Mouse (Mus musculus) stomach, embryonic 15.5 days (tissue): ENCODE results near the gene Gramd1c. TPM values are rescaled to one million over a fixed set of nuclear protein-coding genes. Genes with fewer than 3 reads are reported as not detected.

ENCODE experiments used
- ATAC-seq: fragments of 200-750 bp; cut with Nextera tagmentation; 2 replicates; pipeline ENCODE4 v1.8.0; 2017; ENCODE audit warnings: low read depth, moderate number of reproducible peaks, moderate TSS enrichment; ENCODE audit not compliant: insufficient read depth, low FRiP score
- H3K27ac ChIP-seq: fragments of 300-500 bp; sonication (generic); 2 replicates; pipeline ENCODE4 v1.5.1; 2015; ENCODE audit warnings: mild to moderate bottlenecking, inconsistent platforms
- H3K27me3 ChIP-seq: fragments of 300-500 bp; sonication (generic); replicated peaks from 2 replicates; pipeline ENCODE4 v1.6.1; 2015; ENCODE audit warnings: inconsistent platforms
- H3K36me3 ChIP-seq: fragments of 300-500 bp; sonication (generic); 2 replicates; pipeline ENCODE4 v1.6.1; 2015; ENCODE audit warnings: inconsistent platforms
- H3K4me1 ChIP-seq: fragments of 300-500 bp; sonication (generic); 2 replicates; pipeline ENCODE4 v1.6.1; 2015; ENCODE audit warnings: inconsistent platforms
- H3K4me2 ChIP-seq: fragments of 300-500 bp; sonication (generic); 2 replicates; pipeline ENCODE4 v1.6.1; 2015; ENCODE audit warnings: mild to moderate bottlenecking, inconsistent platforms
- H3K4me3 ChIP-seq: fragments of 300-500 bp; sonication (generic); replicated peaks from 2 replicates; pipeline ENCODE4 v1.5.1; 2015; ENCODE audit warnings: inconsistent platforms
- H3K9ac ChIP-seq: fragments of 300-500 bp; sonication (generic); 2 replicates; pipeline ENCODE4 v1.6.1; 2015; ENCODE audit warnings: inconsistent platforms
- H3K9me3 ChIP-seq: fragments of 300-500 bp; sonication (generic); 2 replicates; pipeline ENCODE4 v1.6.1; 2016; ENCODE audit warnings: inconsistent platforms
- WGBS: fragments of 180-500 bp; shearing (Covaris S2); methylation state at CpG from one replicate; pipeline ENCODE4 v1.1.7; 2015; 5-methylcytosine and 5-hydroxymethylcytosine counted together
- polyA plus RNA-seq: library from polyadenylated mRNA; unstranded; fragments of >200 nt; fragmentation: Nextera tagmentation; extraction: Ambion mirVana; gene quantifications from 2 replicates; pipeline ENCODE4 v1.2.1, GENCODE M21; 2015

The Gramd1c gene
- 6.6 and 7.1 TPM in 2 replicates for polyA plus RNA-seq

GRCm38 (mm10) chr16:44063025-44063894, at the start of gene Gramd1c:
TSS of gene Gramd1c (minus strand) at chr16:44063345.
- 7% methylated on average over 45 of the region's 45 CpGs for WGBS
- H3K9me3 ChIP-seq = no peaks in the 10 kb centered on the region
- no peaks in the 10 kb centered on the region for H3K36me3 ChIP-seq
- H3K4me1 ChIP-seq = 0 out of 2 replicates have a peak, but pooled peaks cover 3% of the 10 kb centered on the region
- peak; percentile 90 for ATAC-seq
- no peaks in the 10 kb centered on the region for H3K27me3 ChIP-seq
- H3K9ac ChIP-seq = peak within 1 kb of the TSS; percentile 43; the same call in 1 of the 2 replicates
- peak within 1 kb of the TSS; percentile 71 for H3K4me2 ChIP-seq
- peak within 1 kb of the TSS; percentile 64 for H3K4me3 ChIP-seq
- no peak within 1 kb of the TSS for H3K27ac ChIP-seq

DNA sequence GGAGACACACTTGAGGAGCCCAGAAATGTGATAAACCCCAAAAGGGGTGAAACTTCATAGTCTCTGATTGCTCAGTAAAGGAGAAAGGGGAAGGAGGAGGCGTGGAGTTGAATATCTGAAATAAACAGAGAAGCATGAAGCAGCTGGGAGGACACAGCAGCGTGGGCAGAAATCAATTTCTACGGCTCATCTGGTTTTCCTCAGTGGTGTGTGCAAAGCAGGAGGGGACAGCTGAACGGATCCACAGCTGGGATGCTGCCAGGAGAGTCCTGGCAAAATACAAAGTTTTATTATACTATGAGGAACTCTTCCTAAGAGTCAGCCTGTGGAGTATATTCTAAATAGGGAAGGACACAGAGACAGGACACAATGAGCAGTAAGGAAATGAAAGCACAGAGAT, 45.9 kb upstream of the Gramd1c start:
- Histone ChIP-seq H3K9ac (no peak overlapping the region), H3K4me1 (no peaks in the 10 kb centered on the region), H3K27me3 (no peaks in the 10 kb centered on the region), H3K9me3 (no peaks in the 10 kb centered on the region), H3K4me3 (no peak overlapping the region), H3K4me2 (no peak overlapping the region), H3K27ac (peak overlapping the region; percentile 18; the same call in 1 of the 2 replicates), H3K36me3 (peaks cover 20% of the 10 kb centered on the region; the same call in 1 of the 2 replicates)
- WGBS = 45% methylated on average over 4 of the region's 4 CpGs
- ATAC-seq = peak; percentile 63; the same call in 1 of the 2 replicates

GRCm38 (mm10) chr16:44105211-44105610, 42.1 kb upstream of the Gramd1c start:
- no peak overlapping the region for H3K27ac ChIP-seq
- H3K27me3 ChIP-seq = no peaks in the 10 kb centered on the region
- H3K36me3 ChIP-seq = peaks cover 37% of the 10 kb centered on the region
- no peaks in the 10 kb centered on the region for H3K4me1 ChIP-seq
- WGBS = 91% methylated on average over 2 of the region's 2 CpGs
- no peak overlapping the region for H3K4me3 ChIP-seq
- no peak overlapping the region for H3K4me2 ChIP-seq
- ATAC-seq = no peak
- no peaks in the 10 kb centered on the region for H3K9me3 ChIP-seq
- no peak overlapping the region for H3K9ac ChIP-seq

- Histone ChIP-seq H3K4me3 (no peak overlapping the region), H3K27ac (no peak overlapping the region), H3K9ac (no peak overlapping the region), H3K4me2 (no peak overlapping the region), H3K9me3 (no peaks in the 10 kb centered on the region), H3K27me3 (no peaks in the 10 kb centered on the region), H3K36me3 (peaks cover 37% of the 10 kb centered on the region), H3K4me1 (no peaks in the 10 kb centered on the region)
- WGBS = 87% methylated on average over 18 of the region's 18 CpGs
- no peak for ATAC-seq
Measured at GRCm38 (mm10) chr16:44103806-44104766, 40.9 kb upstream of the Gramd1c start.

DNA sequence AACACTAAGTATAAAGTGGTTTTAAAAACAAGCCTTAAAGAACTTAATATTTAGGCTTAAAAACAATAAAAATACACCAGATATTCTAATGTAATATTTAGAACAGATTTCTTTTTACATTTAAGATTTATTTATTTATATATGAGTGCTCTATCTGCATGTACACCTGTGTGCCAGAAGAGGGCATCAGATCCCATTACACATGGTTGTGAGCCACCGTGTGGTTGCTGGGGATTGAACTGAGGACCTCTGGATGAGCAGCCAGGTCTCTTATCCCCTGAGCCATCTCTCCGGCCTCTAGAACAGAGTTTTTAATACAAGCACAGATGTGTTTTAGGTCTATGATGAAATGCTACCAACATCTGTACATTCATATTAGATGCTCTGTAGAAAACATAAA, 39.8 kb upstream of the Gramd1c start:
- H3K9ac ChIP-seq = no peak overlapping the region
- no peak for ATAC-seq
- H3K9me3 ChIP-seq = no peaks in the 10 kb centered on the region
- no peaks in the 10 kb centered on the region for H3K4me1 ChIP-seq
- H3K27ac ChIP-seq = no peak overlapping the region
- 94% methylated on average over 2 of the region's 2 CpGs for WGBS
- no peaks in the 10 kb centered on the region for H3K27me3 ChIP-seq
- no peak overlapping the region for H3K4me3 ChIP-seq
- H3K36me3 ChIP-seq = peaks cover 46% of the 10 kb centered on the region
- no peak overlapping the region for H3K4me2 ChIP-seq

DNA sequence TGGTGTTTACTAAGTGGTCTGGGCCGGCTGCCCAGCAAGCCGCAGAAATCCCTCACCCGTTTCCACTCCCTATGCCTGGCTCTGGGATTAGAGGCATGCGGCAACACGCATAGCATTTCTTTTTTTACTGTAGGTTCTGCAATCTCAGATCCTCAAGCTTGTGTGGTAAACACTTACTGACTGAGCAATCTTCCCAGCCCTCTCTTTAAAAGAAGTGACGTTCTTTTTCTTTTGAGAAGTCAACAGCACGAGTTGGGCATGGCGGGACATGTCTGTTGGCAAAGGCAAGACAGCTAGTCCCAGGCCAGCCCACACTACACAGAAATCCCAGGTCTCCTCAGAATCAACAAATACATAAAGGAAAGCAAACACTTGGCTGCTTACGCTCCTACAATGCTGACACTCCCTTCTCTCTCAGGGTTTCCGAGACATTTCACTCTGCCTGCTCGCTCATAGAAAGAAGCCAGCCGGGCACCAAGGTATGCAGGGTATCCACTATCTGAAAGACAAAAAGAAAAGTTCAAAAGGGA, 38.1 kb upstream of the Gramd1c start:
- 78% methylated on average over 12 of the region's 12 CpGs for WGBS
- Histone ChIP-seq H3K27me3 (no peaks in the 10 kb centered on the region), H3K36me3 (peaks cover 36% of the 10 kb centered on the region), H3K9ac (no peak overlapping the region), H3K4me3 (no peak overlapping the region), H3K4me2 (no peak overlapping the region), H3K9me3 (no peaks in the 10 kb centered on the region), H3K4me1 (no peaks in the 10 kb centered on the region), H3K27ac (no peak overlapping the region)
- ATAC-seq = no peak; the same call in 1 of the 2 replicates

DNA sequence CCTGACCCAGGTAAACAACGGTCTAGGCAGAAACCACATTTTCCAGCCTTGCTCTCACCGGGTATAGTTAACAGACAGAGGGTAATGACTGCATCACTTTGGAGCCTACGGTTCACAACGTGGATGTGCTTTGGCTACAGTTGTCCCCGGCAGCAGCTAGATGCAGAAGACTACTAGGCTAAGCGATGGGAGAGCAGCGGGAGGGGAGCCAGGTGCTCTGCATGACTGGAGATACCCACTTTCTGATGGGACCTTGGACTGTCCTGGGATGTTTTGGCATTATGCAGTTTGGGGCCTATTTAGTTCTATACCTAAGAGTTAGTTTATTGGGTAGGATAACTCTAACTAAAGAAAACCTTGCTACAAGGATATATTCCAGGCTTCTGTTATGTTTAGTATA, 36.2 kb upstream of the Gramd1c start:
- Histone ChIP-seq H3K4me2 (no peak overlapping the region), H3K4me3 (no peak overlapping the region), H3K9ac (no peak overlapping the region), H3K9me3 (no peaks in the 10 kb centered on the region), H3K4me1 (no peaks in the 10 kb centered on the region), H3K36me3 (peaks cover 44% of the 10 kb centered on the region), H3K27ac (no peak overlapping the region), H3K27me3 (no peaks in the 10 kb centered on the region)
- ATAC-seq = no peak
- 95% methylated on average over 7 of the region's 7 CpGs for WGBS

- 62% methylated on average over 2 of the region's 2 CpGs for WGBS
- no peak overlapping the region for H3K9ac ChIP-seq
- no peaks in the 10 kb centered on the region for H3K27me3 ChIP-seq
- H3K36me3 ChIP-seq = peaks cover 17% of the 10 kb centered on the region
- no peak overlapping the region for H3K4me2 ChIP-seq
- no peak for ATAC-seq
- H3K27ac ChIP-seq = no peak overlapping the region
- H3K4me3 ChIP-seq = no peak overlapping the region
- H3K4me1 ChIP-seq = no peaks in the 10 kb centered on the region
- H3K9me3 ChIP-seq = no peaks in the 10 kb centered on the region
Measured at GRCm38 (mm10) chr16:44087650-44088049, 24.5 kb upstream of the Gramd1c start.

- ATAC-seq = no peak
- H3K4me1 ChIP-seq = 0 out of 2 replicates have a peak, but pooled peaks cover 3% of the 10 kb centered on the region
- no peaks in the 10 kb centered on the region for H3K9me3 ChIP-seq
- no peak overlapping the region for H3K9ac ChIP-seq
- H3K4me3 ChIP-seq = no peak overlapping the region
- 91% methylated on average over 15 of the region's 15 CpGs for WGBS
- no peak overlapping the region for H3K4me2 ChIP-seq
- no peaks in the 10 kb centered on the region for H3K36me3 ChIP-seq
- H3K27ac ChIP-seq = no peak overlapping the region
- H3K27me3 ChIP-seq = no peaks in the 10 kb centered on the region
Measured at GRCm38 (mm10) chr16:44061341-44061740, 1.8 kb downstream of the Gramd1c start.

DNA sequence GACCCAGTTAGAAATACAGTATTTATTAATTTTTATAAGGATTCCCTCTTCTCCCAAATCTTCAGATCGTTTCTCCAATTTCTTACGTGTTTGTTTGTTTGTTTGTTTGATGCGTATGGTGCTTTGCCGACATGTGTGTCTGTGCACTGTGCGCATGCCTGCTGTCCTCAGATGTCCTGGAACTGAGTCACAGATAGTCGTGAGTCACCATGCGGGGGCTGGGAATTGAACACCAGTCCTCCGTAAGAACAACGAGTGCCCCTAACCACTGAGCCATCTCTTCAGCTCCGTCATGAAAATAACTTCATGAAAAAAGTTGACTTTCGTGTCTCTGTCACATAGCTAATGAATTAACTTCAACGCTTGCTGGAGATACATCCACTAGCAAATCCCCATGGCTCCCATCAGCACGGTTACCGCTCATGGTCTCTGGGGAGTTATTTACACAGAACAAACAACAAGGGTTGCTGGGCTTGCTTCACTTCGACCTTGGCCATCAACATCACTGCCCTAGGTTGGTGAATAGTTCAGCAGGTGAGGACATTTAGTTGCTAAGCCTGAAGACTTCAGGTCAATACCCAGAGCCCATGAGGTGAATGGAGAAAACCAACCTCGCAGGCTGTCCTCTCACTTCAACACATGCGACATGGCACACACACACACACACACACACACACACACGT, 2.4 kb downstream of the Gramd1c start:
- H3K27ac ChIP-seq = no peak overlapping the region
- no peaks in the 10 kb centered on the region for H3K36me3 ChIP-seq
- no peaks in the 10 kb centered on the region for H3K27me3 ChIP-seq
- H3K9me3 ChIP-seq = no peaks in the 10 kb centered on the region
- 90% methylated on average over 18 of the region's 18 CpGs for WGBS
- no peak overlapping the region for H3K4me2 ChIP-seq
- no peak overlapping the region for H3K9ac ChIP-seq
- 0 out of 2 replicates have a peak, but pooled peaks cover 3% of the 10 kb centered on the region for H3K4me1 ChIP-seq
- ATAC-seq = no peak
- no peak overlapping the region for H3K4me3 ChIP-seq

- 0 out of 2 replicates have a peak, but pooled peaks cover 3% of the 10 kb centered on the region for H3K4me1 ChIP-seq
- no peak for ATAC-seq
- H3K27me3 ChIP-seq = no peaks in the 10 kb centered on the region
- 23% methylated on average over 10 of the region's 10 CpGs for WGBS
- H3K4me2 ChIP-seq = no peak overlapping the region
- H3K27ac ChIP-seq = no peak overlapping the region
- H3K9me3 ChIP-seq = no peaks in the 10 kb centered on the region
- H3K36me3 ChIP-seq = no peaks in the 10 kb centered on the region
- no peak overlapping the region for H3K9ac ChIP-seq
- H3K4me3 ChIP-seq = no peak overlapping the region
Measured at GRCm38 (mm10) chr16:44058745-44059144, 4.4 kb downstream of the Gramd1c start.
